Mouse (Mus musculus): ENCODE measurements around the gene 1600002K03Rik. TPM values are rescaled to one million over a fixed set of nuclear protein-coding genes. Genes with fewer than 3 reads are reported as not detected.

Gene 1600002K03Rik
- polyA plus RNA-seq, 1 experiment, result 23.7 TPM

DNA sequence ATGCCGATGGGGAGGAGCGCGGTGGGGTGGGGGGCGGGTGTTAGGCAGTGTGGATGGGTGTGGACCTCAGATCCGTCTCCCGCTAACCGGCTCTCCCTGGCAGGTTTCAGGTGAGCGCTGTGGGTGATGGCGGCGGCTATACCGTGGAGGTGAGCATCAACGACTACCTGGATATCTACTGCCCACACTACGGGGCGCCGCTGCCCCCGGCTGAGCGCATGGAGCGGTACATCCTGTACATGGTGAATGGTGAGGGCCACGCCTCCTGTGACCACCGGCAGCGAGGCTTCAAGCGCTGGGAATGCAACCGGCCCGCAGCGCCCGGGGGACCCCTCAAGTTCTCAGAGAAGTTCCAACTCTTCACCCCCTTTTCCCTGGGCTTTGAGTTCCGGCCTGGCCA, 13.9 kb downstream of the 1600002K03Rik start:
- no peaks in the 10 kb centered on the region for H3K4me1 ChIP-seq (ENCODE audit: control insufficient read depth, insufficient read depth, low read length)
- no peak overlapping the region for H3K27ac ChIP-seq (ENCODE audit: control insufficient read depth, insufficient read depth, low read depth, low read length, poor library complexity)
- TF ChIP-seq CTCF (IDR thresholded peaks at IDR 0.05; ENCODE audit: control insufficient read depth, insufficient read depth, low read length) (no peak), POLR2A (IDR thresholded peaks at IDR 0.05; ENCODE audit: borderline replicate concordance, control insufficient read depth, low read depth, low read length) (no peak)
- WGBS, result 30% methylated on average over 27 of the region's 27 CpGs
- no peak overlapping the region for H3K4me3 ChIP-seq (replicated peaks; ENCODE audit: control insufficient read depth, low read depth, low read length)

DNA sequence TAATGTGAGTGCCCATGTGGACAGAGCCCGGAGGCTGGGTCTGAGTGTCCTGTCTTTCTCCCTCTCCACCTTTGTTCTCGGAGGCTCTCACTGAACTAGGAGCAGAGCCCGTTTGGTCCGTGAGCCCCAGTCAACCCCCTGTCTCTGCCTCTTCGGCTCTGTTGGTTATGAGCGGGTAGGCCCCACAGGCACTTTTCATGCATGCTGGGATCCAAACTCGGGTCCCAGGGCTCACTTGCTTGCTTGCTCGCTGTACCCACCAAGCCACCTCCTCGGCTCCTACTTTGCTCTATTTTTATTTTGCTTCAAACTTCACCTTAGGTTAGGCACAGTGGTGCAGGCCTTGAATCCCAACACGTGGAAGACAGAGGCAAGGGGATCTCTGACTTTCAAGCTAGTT, 15.0 kb downstream of the 1600002K03Rik start:
- no peak overlapping the region for H3K27ac ChIP-seq (ENCODE audit: control insufficient read depth, insufficient read depth, low read depth, low read length, poor library complexity)
- no peaks in the 10 kb centered on the region for H3K4me1 ChIP-seq (ENCODE audit: control insufficient read depth, insufficient read depth, low read length)
- 78% methylated on average over 10 of the region's 10 CpGs for WGBS

DNA sequence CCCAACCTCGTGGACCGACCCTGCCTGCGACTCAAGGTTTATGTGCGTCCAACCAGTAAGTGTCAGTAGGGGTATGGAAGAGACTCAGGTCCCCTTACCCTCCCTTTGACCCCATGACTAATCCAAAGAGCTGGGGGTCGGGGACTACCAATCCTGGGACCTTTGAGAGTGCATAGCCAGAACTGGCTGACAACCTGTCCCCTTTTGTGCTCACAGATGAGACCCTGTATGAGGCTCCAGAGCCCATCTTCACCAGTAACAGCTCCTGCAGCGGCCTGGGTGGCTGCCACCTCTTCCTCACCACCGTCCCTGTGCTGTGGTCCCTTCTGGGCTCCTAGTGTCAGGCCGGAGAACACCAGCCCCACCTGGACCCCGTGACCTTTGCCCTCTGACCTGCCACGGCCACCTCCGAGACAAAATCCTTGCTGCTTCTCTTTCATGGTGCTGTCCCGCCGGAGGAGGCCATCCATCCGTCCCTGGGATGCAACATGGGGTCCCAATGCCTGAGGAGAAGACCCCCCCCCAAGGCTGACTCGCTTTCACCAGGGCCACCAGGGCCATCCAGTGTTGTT, 15.8 kb downstream of the 1600002K03Rik start:
- Histone ChIP-seq H3K27ac (ENCODE audit: control insufficient read depth, insufficient read depth, low read depth, low read length, poor library complexity) (no peak overlapping the region), H3K4me1 (ENCODE audit: control insufficient read depth, insufficient read depth, low read length) (no peaks in the 10 kb centered on the region), H3K4me3 (replicated peaks; ENCODE audit: control insufficient read depth, low read depth, low read length) (no peak overlapping the region)
- 84% methylated on average over 15 of the region's 15 CpGs for WGBS
- TF ChIP-seq POLR2A (IDR thresholded peaks at IDR 0.05; ENCODE audit: borderline replicate concordance, control insufficient read depth, low read depth, low read length) (no peak), CTCF (IDR thresholded peaks at IDR 0.05; ENCODE audit: control insufficient read depth, insufficient read depth, low read length) (no peak)

More for the DNA sequence above, 15.0 kb downstream of the 1600002K03Rik start:
- TF ChIP-seq POLR2A (IDR thresholded peaks at IDR 0.05; ENCODE audit: borderline replicate concordance, control insufficient read depth, low read depth, low read length) (no peak), CTCF (IDR thresholded peaks at IDR 0.05; ENCODE audit: control insufficient read depth, insufficient read depth, low read length) (no peak)
- H3K4me3 ChIP-seq (replicated peaks; ENCODE audit: control insufficient read depth, low read depth, low read length), result no peak overlapping the region

- WGBS, result 6% methylated on average over 21 of the region's 21 CpGs
- TF ChIP-seq POLR2A (IDR thresholded peaks at IDR 0.05; ENCODE audit: borderline replicate concordance, control insufficient read depth, low read depth, low read length) (no peak), CTCF (IDR thresholded peaks at IDR 0.05; ENCODE audit: control insufficient read depth, insufficient read depth, low read length) (no peak)
- no peaks in the 10 kb centered on the region for H3K4me1 ChIP-seq (ENCODE audit: control insufficient read depth, insufficient read depth, low read length)
- no peak overlapping the region for H3K4me3 ChIP-seq (replicated peaks; ENCODE audit: control insufficient read depth, low read depth, low read length)
- H3K27ac ChIP-seq (ENCODE audit: control insufficient read depth, insufficient read depth, low read depth, low read length, poor library complexity), result no peak overlapping the region
Observed at GRCm38 (mm10) chr10:80189999-80190398, 17.3 kb downstream of the 1600002K03Rik start.

GRCm38 (mm10) chr10:80190491-80191051, 17.8 kb downstream of the 1600002K03Rik start:
- no peak for TF ChIP-seq POLR2A (IDR thresholded peaks at IDR 0.05; ENCODE audit: borderline replicate concordance, control insufficient read depth, low read depth, low read length)
- no peak for TF ChIP-seq CTCF (IDR thresholded peaks at IDR 0.05; ENCODE audit: control insufficient read depth, insufficient read depth, low read length)
- Histone ChIP-seq H3K27ac (ENCODE audit: control insufficient read depth, insufficient read depth, low read depth, low read length, poor library complexity) (no peak overlapping the region), H3K4me3 (replicated peaks; ENCODE audit: control insufficient read depth, low read depth, low read length) (no peak overlapping the region), H3K4me1 (ENCODE audit: control insufficient read depth, insufficient read depth, low read length) (no peaks in the 10 kb centered on the region)
- 2% methylated on average over 48 of the region's 48 CpGs for WGBS

- no peak for TF ChIP-seq POLR2A (IDR thresholded peaks at IDR 0.05; ENCODE audit: borderline replicate concordance, control insufficient read depth, low read depth, low read length)
- no peak for TF ChIP-seq CTCF (IDR thresholded peaks at IDR 0.05; ENCODE audit: control insufficient read depth, insufficient read depth, low read length)
- no peak overlapping the region for H3K4me3 ChIP-seq (replicated peaks; ENCODE audit: control insufficient read depth, low read depth, low read length)
- H3K4me1 ChIP-seq (ENCODE audit: control insufficient read depth, insufficient read depth, low read length), result no peaks in the 10 kb centered on the region
- 88% methylated on average over 6 of the region's 6 CpGs for WGBS
- H3K27ac ChIP-seq (ENCODE audit: control insufficient read depth, insufficient read depth, low read depth, low read length, poor library complexity), result no peak overlapping the region
Observed at GRCm38 (mm10) chr10:80193976-80194375, 21.2 kb downstream of the 1600002K03Rik start.

DNA sequence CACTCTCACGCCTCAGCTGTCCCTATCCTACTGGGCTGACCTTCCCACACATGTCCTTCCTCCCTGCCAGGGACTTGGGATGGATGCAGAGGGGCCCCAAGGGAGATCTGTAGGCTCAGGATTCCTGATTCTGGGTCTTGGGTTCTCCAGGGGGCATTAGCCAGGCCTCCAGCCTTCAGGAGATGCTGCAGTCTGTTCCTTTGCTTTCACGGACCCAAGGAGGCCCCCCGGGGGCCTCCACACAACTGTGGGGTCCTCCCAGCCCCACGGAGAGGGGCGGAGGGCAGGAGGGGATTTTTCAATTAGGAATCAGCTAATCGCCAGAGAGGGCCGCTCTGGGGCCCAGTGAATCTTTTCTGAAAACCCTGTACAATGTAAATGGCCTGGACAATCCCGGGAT, 21.7 kb downstream of the 1600002K03Rik start:
- H3K4me3 ChIP-seq (replicated peaks; ENCODE audit: control insufficient read depth, low read depth, low read length), result no peak overlapping the region
- H3K4me1 ChIP-seq (ENCODE audit: control insufficient read depth, insufficient read depth, low read length), result no peaks in the 10 kb centered on the region
- TF ChIP-seq POLR2A (IDR thresholded peaks at IDR 0.05; ENCODE audit: borderline replicate concordance, control insufficient read depth, low read depth, low read length), result no peak
- TF ChIP-seq CTCF (IDR thresholded peaks at IDR 0.05; ENCODE audit: control insufficient read depth, insufficient read depth, low read length), result no peak
- H3K27ac ChIP-seq (ENCODE audit: control insufficient read depth, insufficient read depth, low read depth, low read length, poor library complexity), result no peak overlapping the region
- WGBS, result 77% methylated on average over 8 of the region's 8 CpGs

DNA sequence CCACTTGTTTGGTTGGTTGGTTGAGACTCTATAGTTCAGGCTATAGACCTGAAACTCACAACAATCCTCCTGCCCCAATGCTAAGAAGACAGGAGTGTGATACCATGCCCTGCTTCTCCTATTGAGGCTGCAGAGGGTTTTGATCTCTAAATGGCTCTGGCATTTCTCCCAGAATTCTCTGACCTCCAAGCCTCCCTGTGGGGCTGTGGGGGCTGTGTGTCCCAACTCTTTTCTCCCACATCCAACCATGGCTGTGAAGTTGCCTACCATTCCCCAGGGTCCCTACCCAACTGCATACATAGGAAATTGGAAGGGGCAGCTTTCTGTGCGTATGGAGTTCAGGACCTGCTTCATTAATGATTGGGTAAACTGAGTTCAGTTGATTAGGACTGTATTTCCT, 23.4 kb downstream of the 1600002K03Rik start:
- no peak overlapping the region for H3K27ac ChIP-seq (ENCODE audit: control insufficient read depth, insufficient read depth, low read depth, low read length, poor library complexity)
- H3K4me3 ChIP-seq (replicated peaks; ENCODE audit: control insufficient read depth, low read depth, low read length), result no peak overlapping the region
- 89% methylated on average over 1 of the region's 1 CpGs for WGBS
- TF ChIP-seq CTCF (IDR thresholded peaks at IDR 0.05; ENCODE audit: control insufficient read depth, insufficient read depth, low read length) (no peak), POLR2A (IDR thresholded peaks at IDR 0.05; ENCODE audit: borderline replicate concordance, control insufficient read depth, low read depth, low read length) (no peak)
- H3K4me1 ChIP-seq (ENCODE audit: control insufficient read depth, insufficient read depth, low read length), result no peaks in the 10 kb centered on the region
